10 mouse cellular contexts compared by ENCODE assay signal in genomic region chr12:76645222-76646110, GRCm38 (mm10).
A peak's percentile ranks its signal among the peaks of the same experiment; 100 is the strongest.
DNase-seq lines count a peak whose midpoint lies in the region; ATAC-seq and TF ChIP-seq lines count a peak whose summit lies in the region.
"Had no signal": no experiment of that assay in that cellular context is flagged by ENCODE, and none has a peak within 500 bp of the region (broad histone marks: within the 10 kb centered on the region; RNA-seq: fewer than 3 reads in every experiment).

No protein-coding gene starts in this region.

- H3K36me3 ChIP-seq in heart, embryonic 14.5 days (ENCODE audit: control insufficient read depth, insufficient read depth, low read length) = no peaks in the 10 kb centered on the region
- H3K36me3 ChIP-seq in hindbrain, embryonic 14.5 days (replicated peaks; ENCODE audit: control insufficient read depth, insufficient read depth) = no peaks in the 10 kb centered on the region
- H3K36me3 ChIP-seq in midbrain, postnatal 0 days (ENCODE audit: insufficient read depth, low read length) = no peaks in the 10 kb centered on the region
- H3K36me3 ChIP-seq: embryonic facial prominence, embryonic 12.5 days had no signal

- no peak for ATAC-seq in heart, embryonic 14.5 days (ENCODE audit: insufficient number of reproducible peaks, insufficient read depth, low FRiP score, low read depth)
- peak; percentile 32; the same call in 1 of the 2 replicates for ATAC-seq in hindbrain, embryonic 14.5 days (ENCODE audit: low FRiP score)
- no peak for ATAC-seq in midbrain, postnatal 0 days (ENCODE audit: low FRiP score)

- no peak overlapping the region for H3K9ac ChIP-seq in heart, embryonic 14.5 days (ENCODE audit: low read length)
- H3K9ac ChIP-seq in hindbrain, embryonic 14.5 days = peak overlapping the region; percentile 40
- 0 out of 2 replicates have a peak overlapping the region, but pooled peaks have one; percentile 19 for H3K9ac ChIP-seq in midbrain, postnatal 0 days (replicated peaks; ENCODE audit: low read length, poor library complexity, severe bottlenecking)
- H3K9ac ChIP-seq: embryonic facial prominence, embryonic 12.5 days had no signal

- no peak for DNase-seq in heart, adult 18-20 months
- peak; percentile 26 for DNase-seq in brain, embryonic 14.5 days (ENCODE audit: low read depth)
- DNase-seq in hindbrain, embryonic 14.5 days (ENCODE audit: low spot score) = no peak
- DNase-seq in midbrain, postnatal 0 days (ENCODE audit: low spot score) = peak; percentile 25
- DNase-seq in layer of hippocampus, postnatal 25 days (ENCODE audit: extremely low spot score in 1 of 2, low spot score in 1 of 2) = no peak
- no peak for DNase-seq in right cerebral cortex, adult 2 months (ENCODE audit: low spot score in 2 of 2)
- DNase-seq in layer of hippocampus, postnatal 36 days = no peak
- DNase-seq: right cerebral cortex, postnatal 14 days had no signal

- no peak for TF ChIP-seq POLR2A in brain, embryonic 14.5 days (IDR thresholded peaks at IDR 0.05; ENCODE audit: borderline replicate concordance, extremely low read depth, insufficient read depth, insufficient read length, poor library complexity, severe bottlenecking)

- H3K9me3 ChIP-seq in heart, embryonic 14.5 days (ENCODE audit: control insufficient read depth, low read length) = no peaks in the 10 kb centered on the region
- no peaks in the 10 kb centered on the region for H3K9me3 ChIP-seq in hindbrain, embryonic 14.5 days (ENCODE audit: control insufficient read depth, low read length)
- no peaks in the 10 kb centered on the region for H3K9me3 ChIP-seq in midbrain, postnatal 0 days (ENCODE audit: low read length)
- H3K9me3 ChIP-seq: embryonic facial prominence, embryonic 12.5 days had no signal

- peaks cover 13 to 17% of the 10 kb centered on the region in 2 experiments for H3K4me1 ChIP-seq in heart, embryonic 14.5 days (ENCODE audit: control insufficient read depth in 2 of 2, insufficient read depth in 2 of 2, low read length in 2 of 2)
- peaks cover 15% of the 10 kb centered on the region for H3K4me1 ChIP-seq in hindbrain, embryonic 14.5 days (replicated peaks; ENCODE audit: control insufficient read depth, insufficient read depth, low read length)
- peaks cover 8% of the 10 kb centered on the region; the same call in 1 of the 2 replicates for H3K4me1 ChIP-seq in midbrain, postnatal 0 days (ENCODE audit: insufficient read depth, low read length)

- no peak for TF ChIP-seq CTCF in brain, embryonic 14.5 days (IDR thresholded peaks at IDR 0.05; ENCODE audit: borderline replicate concordance, extremely low read depth, insufficient read depth, insufficient read length)
- TF ChIP-seq CTCF in midbrain, postnatal 0 days (IDR thresholded peaks at IDR 0.05) = no peak

- WGBS in heart, embryonic 14.5 days = 55% methylated on average over 23 of the region's 23 CpGs
- 20% methylated on average over 23 of the region's 23 CpGs for WGBS in hindbrain, embryonic 14.5 days
- 47% methylated on average over 23 of the region's 23 CpGs for WGBS in midbrain, postnatal 0 days

- H3K27ac ChIP-seq in heart, embryonic 14.5 days (replicated peaks in 1 of 2; ENCODE audit: control insufficient read depth in 1 of 2, insufficient read depth in 1 of 2, low read depth in 2 of 2, low read length in 2 of 2) = no peak overlapping the region
- peak overlapping the region; percentile 69 for H3K27ac ChIP-seq in hindbrain, embryonic 14.5 days
- H3K27ac ChIP-seq in midbrain, postnatal 0 days (ENCODE audit: low read depth, low read length) = no peak overlapping the region
- H3K27ac ChIP-seq: embryonic facial prominence, embryonic 12.5 days had no signal

- no peaks in the 10 kb centered on the region for H3K27me3 ChIP-seq in heart, embryonic 14.5 days (ENCODE audit: control insufficient read depth, insufficient read depth, low read length)
- no peaks in the 10 kb centered on the region for H3K27me3 ChIP-seq in hindbrain, embryonic 14.5 days (ENCODE audit: control insufficient read depth, insufficient read depth, low read length)
- H3K27me3 ChIP-seq in midbrain, postnatal 0 days (ENCODE audit: insufficient read depth, low read length) = no peaks in the 10 kb centered on the region

- H3K4me3 ChIP-seq in heart, embryonic 14.5 days (ENCODE audit: control insufficient read depth in 1 of 2, insufficient read depth in 1 of 2, low read depth in 1 of 2, low read length in 2 of 2) = no peak overlapping the region
- H3K4me3 ChIP-seq in hindbrain, embryonic 14.5 days (replicated peaks; ENCODE audit: low read length) = no peak overlapping the region
- H3K4me3 ChIP-seq in midbrain, postnatal 0 days (ENCODE audit: low read depth, low read length) = no peak overlapping the region
- H3K4me3 ChIP-seq: embryonic facial prominence, embryonic 12.5 days had no signal

- H3K4me2 ChIP-seq in heart, embryonic 14.5 days (ENCODE audit: low read length) = peak overlapping the region; percentile 1; the same call in 1 of the 2 replicates
- peak overlapping the region; percentile 19 for H3K4me2 ChIP-seq in hindbrain, embryonic 14.5 days (replicated peaks)
- no peak overlapping the region for H3K4me2 ChIP-seq in midbrain, postnatal 0 days (ENCODE audit: low read depth, low read length, poor library complexity, severe bottlenecking)
- H3K4me2 ChIP-seq: embryonic facial prominence, embryonic 12.5 days had no signal

Comparison
In these comparisons a context has a peak if more than half of its experiments do, and no peak if none do; other contexts are left out.
1. DNase-seq: peak in brain, embryonic 14.5 days (single experiment) and midbrain, postnatal 0 days (single experiment); none in heart, adult 18-20 months (0 of 2), hindbrain, embryonic 14.5 days (single experiment), layer of hippocampus, postnatal 25 days (0 of 2), right cerebral cortex, adult 2 months (0 of 2) and layer of hippocampus, postnatal 36 days (0 of 2).